Mouse (Mus musculus) layer of hippocampus, postnatal 10 days (tissue): ENCODE results near the gene Tmcc1. TPM values are rescaled to one million over a fixed set of nuclear protein-coding genes. Genes with fewer than 3 reads are reported as not detected.

Experiments used
- DNase-seq, 2 experiments: peaks; one replicate each; pipeline ENCODE4 v3.0.0; 2021; ENCODE audit warnings: low spot score in 2 of 2
- total RNA-seq, 2 experiments: library from RNA; stranded (reverse); gene quantifications; 2 replicates each; pipeline ENCODE4 v1.2.3; 2021

Tmcc1 gene
- total RNA-seq, 2 experiments from 2014 or later = 63.9 to 69.1 TPM

GRCm38 (mm10) chr6:115994877-115995520 is 198.3 kb downstream of the Tmcc1 start, which contains the start of gene Plxnd1:
Plxnd1 (minus strand) TSS chr6:115995005.
- DNase-seq = peak; percentile 78 to 90

DNA sequence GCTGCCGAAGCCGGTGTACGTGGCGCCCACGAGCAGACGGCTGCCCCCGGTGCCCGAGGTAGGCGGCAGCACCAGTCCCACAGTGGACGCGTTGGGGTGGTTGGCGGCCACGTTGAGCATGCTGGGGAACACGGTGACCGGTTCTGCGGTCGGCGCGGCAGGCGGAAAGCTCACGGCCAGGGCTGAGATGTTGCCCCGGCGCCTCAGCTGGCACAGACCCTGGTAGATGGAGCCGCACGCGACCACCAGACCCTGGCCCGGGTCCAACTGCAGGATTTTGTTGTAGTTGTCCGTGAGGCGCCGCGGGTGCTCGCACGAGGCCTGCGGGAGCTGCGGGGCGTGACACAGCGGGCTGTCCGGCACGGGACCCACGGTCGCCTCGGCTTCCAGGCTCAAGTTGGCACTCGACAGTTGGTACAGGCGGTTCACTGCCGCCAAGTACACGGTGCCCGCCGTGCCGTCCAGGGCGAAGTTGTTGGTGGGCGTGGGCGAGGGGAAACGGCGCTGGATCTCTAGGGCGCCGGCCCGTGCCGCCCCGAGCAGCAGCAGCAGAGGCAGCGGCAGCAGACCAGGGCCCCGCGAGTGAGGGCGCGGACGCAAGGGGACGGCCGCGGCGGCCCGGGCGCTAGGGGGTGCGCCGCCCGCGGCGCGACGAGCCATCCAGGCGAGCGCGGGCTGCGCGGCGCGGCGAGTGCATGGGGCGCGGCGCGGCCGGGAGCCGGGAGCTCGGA is 199.0 kb downstream of the Tmcc1 start:
- peak; percentile 44 to 58 for DNase-seq

DNA sequence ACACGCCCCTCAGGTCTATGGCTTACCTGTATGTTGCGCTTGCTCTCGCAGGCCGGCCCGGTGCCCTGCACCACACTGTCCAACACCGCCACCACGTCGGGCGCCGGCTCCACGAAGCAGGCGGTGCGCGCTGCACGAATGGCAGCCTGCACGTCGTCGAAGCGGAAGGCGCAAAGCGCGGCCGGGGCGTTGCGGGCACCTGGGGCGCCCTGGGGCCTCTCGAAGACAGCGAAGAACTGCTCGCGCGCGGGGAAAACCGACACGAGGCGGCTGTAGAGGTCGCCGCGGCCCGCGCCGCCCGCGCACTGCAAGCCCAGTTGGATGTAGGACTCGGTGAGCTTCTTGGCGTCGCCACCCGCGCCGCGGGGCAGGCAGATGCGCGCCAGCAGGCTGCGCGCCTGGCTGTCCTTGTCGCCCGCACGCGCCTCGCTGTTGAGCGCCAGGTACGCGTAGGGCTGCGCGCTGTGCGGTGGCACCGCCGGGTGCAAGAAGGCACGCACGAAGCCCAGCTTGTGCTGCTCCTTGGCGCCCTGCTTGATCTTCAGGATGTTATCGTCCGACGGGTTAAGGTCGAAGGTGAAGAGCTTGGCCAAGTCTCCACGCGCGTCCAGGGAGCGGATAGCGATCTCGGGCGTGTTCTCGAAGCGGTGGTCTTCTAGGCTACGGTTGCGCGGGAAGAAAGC is 199.7 kb downstream of the Tmcc1 start:
- DNase-seq = peak in 1 of 2 experiments; percentile 45

- DNase-seq = no peak
Observed at GRCm38 (mm10) chr6:115992981-115993380, 200.3 kb downstream of the Tmcc1 start.

DNA sequence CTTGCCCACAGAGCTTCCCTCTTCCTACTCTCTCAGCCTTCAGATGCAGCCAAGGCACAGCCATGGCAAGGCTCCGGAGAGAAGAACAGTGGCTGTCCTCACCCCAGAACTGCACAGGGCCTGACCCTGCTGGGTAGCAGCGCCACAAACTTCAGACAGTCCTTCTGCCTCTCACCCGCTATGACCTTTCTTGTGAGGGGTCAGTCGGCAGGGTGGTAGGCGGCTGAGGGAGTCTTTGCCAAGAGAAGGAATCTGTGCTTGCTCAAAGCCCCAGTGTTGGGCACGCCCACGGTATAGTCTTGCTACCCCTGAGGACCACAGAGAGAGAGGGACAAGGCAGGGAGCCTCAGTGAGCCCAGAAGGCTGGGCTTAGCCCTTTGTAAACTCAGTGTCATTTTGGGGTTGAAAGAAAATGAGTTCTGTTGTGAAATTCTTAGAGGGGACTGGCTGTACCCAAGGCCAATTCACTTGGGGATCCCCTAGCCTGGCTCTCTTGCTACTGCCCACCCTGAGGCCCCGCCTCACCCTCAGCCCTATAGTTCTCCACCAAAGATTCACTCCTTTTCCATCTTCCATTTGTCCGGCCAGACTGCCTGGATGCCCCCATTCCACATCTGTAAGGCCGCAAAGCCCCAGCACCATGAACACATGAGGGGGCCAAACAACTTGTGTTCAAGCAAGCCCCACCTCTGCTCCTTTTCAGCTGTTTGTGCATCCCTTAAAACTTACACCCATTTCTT is 201.2 kb downstream of the Tmcc1 start:
- DNase-seq = no peak

GRCm38 (mm10) chr6:115991108-115991880 is 202.0 kb downstream of the Tmcc1 start:
- DNase-seq = no peak

GRCm38 (mm10) chr6:115990479-115990878 is 202.8 kb downstream of the Tmcc1 start:
- DNase-seq = no peak

DNA sequence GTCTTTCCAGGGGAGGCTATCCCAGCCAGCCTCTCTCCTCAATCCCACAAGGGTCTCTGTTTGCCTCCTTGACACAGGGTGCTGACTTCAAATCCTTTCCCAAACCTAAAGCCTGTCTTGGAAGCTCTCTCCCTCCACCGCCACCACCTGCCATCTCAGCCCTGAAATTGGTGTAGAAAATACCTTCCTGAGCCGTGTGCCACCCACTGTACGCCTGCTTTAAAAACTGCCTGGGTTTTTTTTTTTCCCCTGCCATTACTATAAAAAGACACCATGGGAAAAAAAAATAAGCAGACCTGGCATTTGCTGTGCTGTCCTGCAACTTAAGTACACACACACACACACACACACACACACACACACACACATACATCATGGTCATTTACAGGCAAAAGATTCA is 203.2 kb downstream of the Tmcc1 start:
- DNase-seq = no peak

GRCm38 (mm10) chr6:115989607-115990006 is 203.7 kb downstream of the Tmcc1 start:
- no peak for DNase-seq

DNA sequence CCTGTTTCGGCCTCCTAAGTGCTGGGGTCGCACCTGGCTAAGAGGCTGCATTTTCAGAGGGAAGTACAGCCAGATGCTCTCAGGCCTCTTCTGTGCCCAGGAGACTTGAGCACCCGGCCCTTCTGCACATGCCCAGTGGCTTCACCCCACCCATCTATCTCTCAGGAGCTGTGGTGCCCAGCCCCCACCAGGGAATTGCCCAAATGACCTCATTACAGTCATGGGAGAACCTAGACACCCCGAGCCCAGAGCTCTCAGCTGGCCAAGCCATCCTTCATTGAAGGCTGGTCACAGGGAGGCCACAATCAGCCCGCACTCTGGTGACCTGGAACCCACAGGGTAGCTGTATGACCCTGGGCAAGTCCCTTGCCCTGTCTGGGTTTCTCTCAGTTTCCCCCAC is 204.3 kb downstream of the Tmcc1 start:
- DNase-seq = no peak

DNA sequence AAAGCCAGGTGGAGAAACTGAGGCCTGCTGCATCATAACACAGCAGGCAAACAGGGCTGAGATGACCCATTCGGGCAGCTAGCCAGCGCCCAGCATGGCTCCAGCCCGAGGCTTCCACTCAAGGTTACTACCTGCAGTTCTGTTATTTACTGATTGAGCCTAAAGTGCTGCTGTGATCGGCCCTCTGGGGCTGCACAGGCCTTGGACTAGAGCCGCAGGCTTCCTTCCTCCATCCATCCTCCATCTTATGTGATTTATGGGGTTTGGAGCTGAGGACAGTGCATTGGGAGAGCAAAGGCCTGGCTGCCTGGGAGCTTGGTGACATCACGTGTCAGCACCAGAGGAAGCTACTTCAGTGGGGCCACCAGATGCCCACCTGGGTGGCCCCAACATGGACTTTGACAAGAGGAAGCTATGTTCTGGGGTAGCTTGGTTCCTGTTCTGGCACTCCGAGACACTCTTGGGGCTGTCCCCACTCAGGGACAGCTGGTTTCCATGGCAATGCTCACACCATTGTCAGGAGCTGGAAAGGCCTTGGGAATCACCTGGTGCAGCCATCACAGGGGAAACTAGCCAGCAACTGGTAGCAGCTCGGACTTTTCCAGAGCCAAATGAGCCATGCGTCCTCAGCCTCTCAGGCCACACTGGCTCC is 206.1 kb downstream of the Tmcc1 start:
- DNase-seq = no peak

DNA sequence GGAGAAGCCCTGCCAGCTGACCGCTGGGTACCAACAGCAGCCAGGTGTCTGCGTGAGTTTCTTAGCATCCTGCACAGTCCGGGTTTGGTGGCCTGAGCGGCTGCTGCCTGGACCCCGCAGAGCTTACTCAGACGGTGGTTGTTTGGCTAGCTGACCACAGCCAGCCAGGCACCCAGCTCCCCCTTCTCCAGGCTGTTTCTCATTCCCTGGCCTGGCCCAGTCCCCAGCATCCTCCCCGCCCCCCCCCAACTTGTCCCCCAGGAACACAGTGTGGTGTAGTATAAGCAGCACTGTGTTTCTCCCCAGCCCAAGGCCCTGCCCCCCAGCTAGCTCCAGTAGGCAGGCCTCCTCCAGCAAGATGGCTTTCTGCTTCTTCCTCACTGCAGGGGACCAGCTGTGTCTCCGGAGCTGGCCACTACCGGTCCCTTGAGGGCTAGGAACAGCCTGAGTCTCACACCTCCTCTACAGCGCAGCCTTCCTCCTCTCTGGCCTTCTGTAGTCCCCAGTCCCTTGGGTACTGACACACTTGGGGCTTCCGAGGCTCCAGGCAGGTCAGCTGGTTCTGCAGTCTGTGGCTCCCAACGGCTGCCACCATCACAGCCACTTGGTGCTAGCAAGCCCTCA is 206.7 kb downstream of the Tmcc1 start:
- DNase-seq = no peak

DNA sequence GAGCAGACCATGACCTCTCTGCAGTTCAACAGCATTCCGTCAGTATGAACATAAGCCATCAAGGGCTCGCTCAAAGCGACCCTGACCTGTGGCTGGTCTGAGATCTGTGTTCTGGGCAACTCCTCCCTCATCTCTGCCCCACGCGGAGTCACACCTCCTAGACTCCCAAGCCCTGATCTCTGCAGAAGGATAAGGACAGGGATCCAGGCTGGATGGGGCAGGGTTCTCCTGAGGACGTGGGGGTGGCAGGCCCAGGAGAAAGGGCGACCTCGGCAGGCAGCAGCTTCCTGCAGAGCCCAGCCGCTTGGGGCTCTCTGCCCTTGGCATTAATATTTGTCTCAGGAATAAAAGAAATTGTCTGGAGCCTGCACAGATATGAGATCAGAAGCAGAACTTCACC is 207.7 kb downstream of the Tmcc1 start:
- DNase-seq = no peak

- DNase-seq = no peak
Observed at GRCm38 (mm10) chr6:115984580-115984979, 208.7 kb downstream of the Tmcc1 start.

GRCm38 (mm10) chr6:115983306-115984038 is 209.8 kb downstream of the Tmcc1 start:
- DNase-seq = no peak

DNA sequence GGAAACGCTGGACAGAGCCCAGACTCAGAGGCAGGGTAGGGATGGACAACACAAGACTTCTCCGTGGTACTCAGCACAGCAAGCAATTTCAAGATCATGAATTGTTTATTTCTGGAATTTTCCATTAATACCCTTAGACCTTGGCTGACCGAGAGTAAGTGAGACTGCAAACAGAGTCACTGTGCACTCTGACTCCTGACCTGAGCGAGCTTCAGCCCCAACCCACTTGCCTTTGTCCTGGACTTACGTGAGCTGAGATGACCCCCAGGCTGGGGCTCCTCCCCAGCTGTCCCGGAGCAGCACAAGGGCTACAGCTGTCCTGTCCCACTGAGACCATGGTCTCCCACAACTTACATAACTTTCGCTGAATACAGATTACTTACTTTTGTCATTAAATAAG is 210.4 kb downstream of the Tmcc1 start:
- no peak for DNase-seq

DNA sequence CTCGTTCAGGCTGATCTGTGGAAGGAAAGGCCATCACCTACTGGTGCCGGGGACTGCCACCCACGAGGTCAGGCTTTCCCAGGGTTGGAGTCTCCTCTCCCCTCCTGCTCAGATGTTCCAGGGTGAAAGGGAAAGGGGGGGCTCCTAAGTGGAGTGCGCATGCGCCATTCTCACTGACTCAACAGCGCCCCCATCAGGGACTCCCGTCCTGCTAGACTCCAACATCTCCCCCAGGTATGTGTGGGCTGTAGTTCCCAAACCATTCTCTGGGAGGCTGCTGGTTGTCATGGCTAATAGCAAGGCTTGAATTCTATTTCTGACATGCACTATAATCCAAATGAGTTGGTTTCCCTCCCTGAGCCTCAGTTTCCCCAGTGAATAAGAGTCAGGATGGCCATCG is 214.7 kb downstream of the Tmcc1 start:
- DNase-seq = no peak

- DNase-seq = no peak
Observed at GRCm38 (mm10) chr6:115977810-115978209, 215.5 kb downstream of the Tmcc1 start.

- no peak for DNase-seq
Observed at GRCm38 (mm10) chr6:115975606-115976005, 217.7 kb downstream of the Tmcc1 start.
